Mouse (Mus musculus): ENCODE measurements around the gene Rfpl4b.

GRCm38 (mm10) chr10:38803304-38803703, 18.3 kb downstream of the Rfpl4b start:
- TF ChIP-seq CTCF (IDR thresholded peaks at IDR 0.05) = no peak
- TF ChIP-seq POLR2A (IDR thresholded peaks at IDR 0.05; ENCODE audit: insufficient read depth, low read depth, low read length) = no peak
- TF ChIP-seq EP300 (IDR thresholded peaks at IDR 0.05; ENCODE audit: insufficient read depth, low read depth, low read length) = no peak

Measured in heart, adult 2 months (tissue).